Mouse (Mus musculus) forebrain, embryonic 13.5 days (tissue): ENCODE data around the gene Sstr3. TPM values are rescaled to one million over a fixed set of nuclear protein-coding genes. Genes with fewer than 3 reads are reported as not detected.

Experiments
- ATAC-seq: fragments of 200-750 bp; cut with Nextera tagmentation; 2 replicates; pipeline ENCODE4 v1.8.0; 2017
- H3K27ac ChIP-seq: fragments of 300-500 bp; sonication (generic); 2 replicates; pipeline ENCODE4 v1.5.1; 2015; ENCODE audit warnings: inconsistent platforms, mild to moderate bottlenecking, moderate library complexity
- H3K27me3 ChIP-seq: fragments of 300-500 bp; sonication (generic); 2 replicates; pipeline ENCODE4 v1.6.1; 2015; ENCODE audit warnings: mild to moderate bottlenecking, inconsistent platforms
- H3K36me3 ChIP-seq: fragments of 300-500 bp; sonication (generic); 2 replicates; pipeline ENCODE4 v1.6.1; 2015; ENCODE audit warnings: mild to moderate bottlenecking, inconsistent platforms; ENCODE audit not compliant: poor library complexity, severe bottlenecking
- H3K4me1 ChIP-seq: fragments of 300-500 bp; sonication (generic); 2 replicates; pipeline ENCODE4 v1.6.1; 2015; ENCODE audit warnings: inconsistent platforms
- H3K4me2 ChIP-seq: fragments of 300-500 bp; sonication (generic); 2 replicates; pipeline ENCODE4 v1.6.1; 2015; ENCODE audit warnings: inconsistent platforms, mild to moderate bottlenecking, moderate library complexity
- H3K4me3 ChIP-seq: fragments of 300-500 bp; sonication (generic); 2 replicates; pipeline ENCODE4 v1.5.1; 2015; ENCODE audit warnings: mild to moderate bottlenecking, inconsistent platforms
- H3K9ac ChIP-seq: fragments of 300-500 bp; sonication (generic); 2 replicates; pipeline ENCODE4 v1.6.1; 2015; ENCODE audit warnings: mild to moderate bottlenecking, inconsistent platforms
- H3K9me3 ChIP-seq: fragments of 300-500 bp; sonication (generic); replicated peaks from 2 replicates; pipeline ENCODE4 v1.6.1; 2016; ENCODE audit warnings: inconsistent platforms
- WGBS: fragments of 180-500 bp; shearing (Covaris S2); methylation state at CpG from one replicate; pipeline ENCODE4 v1.1.7; 2015; 5-methylcytosine and 5-hydroxymethylcytosine counted together
- polyA plus RNA-seq: library from polyadenylated mRNA; unstranded; fragments of >200 nt; fragmentation: Nextera tagmentation; extraction: Ambion mirVana; gene quantifications from 2 replicates; pipeline ENCODE4 v1.2.1, GENCODE M21; 2015

Sstr3 gene
- polyA plus RNA-seq, 1 experiment from 2014 or later = 1.4 TPM

GRCm38 (mm10) chr15:78576284-78576810 lies 31.9 kb upstream of the Sstr3 start:
- WGBS = 71% methylated on average over 4 of the region's 4 CpGs
- no peak for ATAC-seq
- Histone ChIP-seq H3K4me1 (peaks cover 22% of the 10 kb centered on the region), H3K9ac (no peak overlapping the region), H3K4me3 (no peak overlapping the region), H3K27me3 (no peaks in the 10 kb centered on the region), H3K36me3 (no peaks in the 10 kb centered on the region), H3K27ac (no peak overlapping the region), H3K9me3 (no peaks in the 10 kb centered on the region), H3K4me2 (no peak overlapping the region)

GRCm38 (mm10) chr15:78572658-78573397 lies 28.3 kb upstream of the Sstr3 start, which contains the start of gene Rac2:
Gene Rac2, minus strand, starts transcription at chr15:78572783.
- WGBS = 81% methylated on average over 8 of the region's 8 CpGs
- Histone ChIP-seq H3K9me3 (no peaks in the 10 kb centered on the region), H3K27ac (no peak within 1 kb of the TSS), H3K36me3 (no peaks in the 10 kb centered on the region), H3K27me3 (no peaks in the 10 kb centered on the region), H3K9ac (no peak within 1 kb of the TSS), H3K4me2 (no peak within 1 kb of the TSS), H3K4me1 (no peaks in the 10 kb centered on the region), H3K4me3 (no peak within 1 kb of the TSS)
- ATAC-seq = no peak

- Histone ChIP-seq H3K4me3 (no peak overlapping the region), H3K27me3 (no peaks in the 10 kb centered on the region), H3K36me3 (no peaks in the 10 kb centered on the region), H3K9ac (no peak overlapping the region), H3K27ac (no peak overlapping the region), H3K4me2 (no peak overlapping the region), H3K4me1 (no peaks in the 10 kb centered on the region), H3K9me3 (no peaks in the 10 kb centered on the region)
- WGBS = 89% methylated on average over 5 of the region's 5 CpGs
- no peak for ATAC-seq
Observed at GRCm38 (mm10) chr15:78572270-78572600, 27.8 kb upstream of the Sstr3 start.

- no peaks in the 10 kb centered on the region for H3K27me3 ChIP-seq
- ATAC-seq = no peak
- H3K36me3 ChIP-seq = no peaks in the 10 kb centered on the region
- no peak overlapping the region for H3K27ac ChIP-seq
- no peak overlapping the region for H3K4me3 ChIP-seq
- 76% methylated on average over 16 of the region's 16 CpGs for WGBS
- no peaks in the 10 kb centered on the region for H3K9me3 ChIP-seq
- no peaks in the 10 kb centered on the region for H3K4me1 ChIP-seq
- no peak overlapping the region for H3K4me2 ChIP-seq
- H3K9ac ChIP-seq = no peak overlapping the region
Observed at GRCm38 (mm10) chr15:78571554-78572269, 27.2 kb upstream of the Sstr3 start.

GRCm38 (mm10) chr15:78570170-78570569 lies 25.7 kb upstream of the Sstr3 start:
- H3K27ac ChIP-seq = no peak overlapping the region
- no peaks in the 10 kb centered on the region for H3K36me3 ChIP-seq
- H3K4me1 ChIP-seq = no peaks in the 10 kb centered on the region
- no peak overlapping the region for H3K4me2 ChIP-seq
- no peaks in the 10 kb centered on the region for H3K27me3 ChIP-seq
- no peak overlapping the region for H3K9ac ChIP-seq
- ATAC-seq = no peak
- no peaks in the 10 kb centered on the region for H3K9me3 ChIP-seq
- WGBS = 94% methylated on average over 5 of the region's 5 CpGs
- H3K4me3 ChIP-seq = no peak overlapping the region

GRCm38 (mm10) chr15:78567608-78568120 lies 23.2 kb upstream of the Sstr3 start:
- Histone ChIP-seq H3K4me1 (no peaks in the 10 kb centered on the region), H3K9me3 (no peaks in the 10 kb centered on the region), H3K4me2 (no peak overlapping the region), H3K9ac (no peak overlapping the region), H3K27me3 (no peaks in the 10 kb centered on the region), H3K36me3 (no peaks in the 10 kb centered on the region), H3K4me3 (no peak overlapping the region), H3K27ac (no peak overlapping the region)
- ATAC-seq = no peak
- 69% methylated on average over 9 of the region's 9 CpGs for WGBS

- Histone ChIP-seq H3K4me1 (no peaks in the 10 kb centered on the region), H3K36me3 (no peaks in the 10 kb centered on the region), H3K9ac (no peak overlapping the region), H3K4me2 (no peak overlapping the region), H3K27ac (no peak overlapping the region), H3K9me3 (no peaks in the 10 kb centered on the region), H3K4me3 (no peak overlapping the region), H3K27me3 (no peaks in the 10 kb centered on the region)
- WGBS = 80% methylated on average over 11 of the region's 11 CpGs
- ATAC-seq = no peak
Observed at GRCm38 (mm10) chr15:78564764-78565435, 20.4 kb upstream of the Sstr3 start.

GRCm38 (mm10) chr15:78563937-78564336 lies 19.5 kb upstream of the Sstr3 start:
- ATAC-seq = no peak
- no peaks in the 10 kb centered on the region for H3K4me1 ChIP-seq
- 86% methylated on average over 5 of the region's 5 CpGs for WGBS

GRCm38 (mm10) chr15:78563344-78563743 lies 18.9 kb upstream of the Sstr3 start:
- WGBS = 94% methylated on average over 3 of the region's 3 CpGs
- H3K4me3 ChIP-seq = no peak overlapping the region
- H3K36me3 ChIP-seq = no peaks in the 10 kb centered on the region
- ATAC-seq = no peak
- H3K4me2 ChIP-seq = no peak overlapping the region
- H3K9ac ChIP-seq = no peak overlapping the region
- H3K27ac ChIP-seq = no peak overlapping the region
- no peaks in the 10 kb centered on the region for H3K27me3 ChIP-seq
- no peaks in the 10 kb centered on the region for H3K9me3 ChIP-seq
- no peaks in the 10 kb centered on the region for H3K4me1 ChIP-seq

More at GRCm38 (mm10) chr15:78563937-78564336, 19.5 kb upstream of the Sstr3 start:
- Histone ChIP-seq H3K9ac (no peak overlapping the region), H3K4me2 (no peak overlapping the region), H3K27ac (no peak overlapping the region), H3K27me3 (no peaks in the 10 kb centered on the region), H3K9me3 (no peaks in the 10 kb centered on the region), H3K36me3 (no peaks in the 10 kb centered on the region), H3K4me3 (no peak overlapping the region)

- 55% methylated on average over 11 of the region's 11 CpGs for WGBS
- H3K4me3 ChIP-seq = no peak overlapping the region
Observed at GRCm38 (mm10) chr15:78559141-78559979, 14.9 kb upstream of the Sstr3 start.

GRCm38 (mm10) chr15:78557693-78558535 lies 13.4 kb upstream of the Sstr3 start:
- no peak overlapping the region for H3K9ac ChIP-seq
- H3K27ac ChIP-seq = no peak overlapping the region
- no peaks in the 10 kb centered on the region for H3K36me3 ChIP-seq
- H3K4me1 ChIP-seq = no peaks in the 10 kb centered on the region
- 66% methylated on average over 10 of the region's 10 CpGs for WGBS
- no peak for ATAC-seq
- no peak overlapping the region for H3K4me2 ChIP-seq
- no peaks in the 10 kb centered on the region; the same call in 1 of the 2 replicates for H3K9me3 ChIP-seq
- H3K27me3 ChIP-seq = no peaks in the 10 kb centered on the region
- H3K4me3 ChIP-seq = no peak overlapping the region

More at GRCm38 (mm10) chr15:78559141-78559979, 14.9 kb upstream of the Sstr3 start:
- no peaks in the 10 kb centered on the region for H3K27me3 ChIP-seq
- no peak overlapping the region for H3K27ac ChIP-seq
- no peak overlapping the region for H3K9ac ChIP-seq
- H3K4me2 ChIP-seq = no peak overlapping the region
- no peaks in the 10 kb centered on the region for H3K36me3 ChIP-seq
- no peaks in the 10 kb centered on the region for H3K9me3 ChIP-seq
- H3K4me1 ChIP-seq = no peaks in the 10 kb centered on the region
- no peak for ATAC-seq
